Mouse (Mus musculus): Measurements from ENCODE around the gene Caln1.

DNA sequence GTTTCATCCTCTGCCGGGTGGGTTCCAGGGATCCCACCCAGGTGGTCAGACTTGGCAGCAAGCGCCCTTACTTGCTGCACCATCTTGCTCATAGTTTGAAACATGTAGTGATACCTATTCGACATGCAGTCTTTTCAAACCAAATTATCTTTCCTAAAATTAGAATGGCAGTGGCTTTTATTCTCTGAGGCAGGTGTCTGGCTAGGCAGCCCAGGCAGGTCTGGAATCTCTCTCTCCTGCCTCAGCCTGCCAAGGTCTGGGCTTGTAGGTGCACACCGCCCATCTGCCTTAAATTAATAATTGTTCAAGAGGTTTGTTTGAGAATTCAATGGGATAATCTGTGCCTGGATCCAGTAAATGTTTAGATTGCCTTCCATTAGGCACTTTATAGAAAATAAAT lies 38.5 kb upstream of the Caln1 start:
- TF ChIP-seq CTCF (IDR thresholded peaks at IDR 0.05; ENCODE audit: low read depth): no peak
- no peak for TF ChIP-seq EP300 (IDR thresholded peaks at IDR 0.05; ENCODE audit: low read depth)
